Comparison of ENCODE assay signal across 1 mouse cellular context in the genomic region with DNA sequence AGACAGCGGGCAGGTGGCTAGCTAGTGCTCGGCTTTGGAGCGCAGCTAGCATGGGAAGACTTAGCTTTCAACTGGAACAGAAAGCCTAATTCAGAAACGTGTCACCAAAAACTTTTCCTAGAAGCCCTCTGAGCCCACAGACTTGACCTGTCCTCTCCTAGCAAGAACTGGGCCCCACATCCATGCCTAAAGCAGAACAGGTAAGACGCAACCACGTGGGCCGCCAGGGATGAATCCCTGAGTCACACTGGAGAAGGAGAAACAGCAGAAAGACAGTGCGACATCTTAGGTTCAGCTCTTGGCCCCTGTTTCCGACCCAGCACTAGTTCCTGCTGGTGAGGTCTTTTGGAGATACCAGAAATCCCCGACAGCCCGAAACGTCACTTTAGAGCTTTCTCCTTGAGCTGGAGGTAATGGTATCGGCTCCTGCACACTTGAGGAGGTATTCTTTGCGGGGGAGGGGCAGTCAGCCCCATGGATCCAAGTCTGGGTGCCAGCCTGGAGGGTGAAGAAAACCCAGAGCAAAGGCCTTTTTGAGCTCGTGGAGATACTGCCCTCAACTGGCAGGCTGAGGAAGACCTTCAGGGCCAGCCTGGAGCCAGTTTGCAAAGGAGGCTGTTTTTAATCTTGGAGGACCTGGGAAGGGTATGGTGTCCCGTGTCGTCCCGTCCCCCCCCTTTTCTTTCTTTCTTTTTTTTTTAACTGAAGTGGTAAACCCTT.
A peak's percentile ranks its signal among the peaks of the same experiment; 100 is the strongest.
TF ChIP-seq lines count a peak whose summit lies in the region.

No protein-coding gene starts in this region.

TF ChIP-seq in CH12.LX, 34 proteins besides CTCF, POLR2A, EP300 and RAD21:
- peak; percentile 45 for TF ChIP-seq SMC3 (IDR thresholded peaks at IDR 0.05; ENCODE audit: low read depth, low read length)
- no peak for TF ChIP-seq MAX (IDR thresholded peaks at IDR 0.05; ENCODE audit: low read length)
- TF ChIP-seq CHD2 (IDR thresholded peaks at IDR 0.05; ENCODE audit: low read length): 0 out of 2 replicates have a peak, but pooled peaks have one; percentile 16
